Mouse (Mus musculus) urinary bladder, postnatal 10 days (tissue): Measurements from ENCODE around the gene Ifna4.
"Not testable (repeated sequence)": the region's sequence is repeated elsewhere in the genome, so short reads cannot be mapped to it uniquely, and the experiment has no call there.

Experiments used
- DNase-seq: peaks from one replicate; pipeline ENCODE4 v3.0.0; 2022; ENCODE audit warnings: low spot score

Gene Ifna4

DNA sequence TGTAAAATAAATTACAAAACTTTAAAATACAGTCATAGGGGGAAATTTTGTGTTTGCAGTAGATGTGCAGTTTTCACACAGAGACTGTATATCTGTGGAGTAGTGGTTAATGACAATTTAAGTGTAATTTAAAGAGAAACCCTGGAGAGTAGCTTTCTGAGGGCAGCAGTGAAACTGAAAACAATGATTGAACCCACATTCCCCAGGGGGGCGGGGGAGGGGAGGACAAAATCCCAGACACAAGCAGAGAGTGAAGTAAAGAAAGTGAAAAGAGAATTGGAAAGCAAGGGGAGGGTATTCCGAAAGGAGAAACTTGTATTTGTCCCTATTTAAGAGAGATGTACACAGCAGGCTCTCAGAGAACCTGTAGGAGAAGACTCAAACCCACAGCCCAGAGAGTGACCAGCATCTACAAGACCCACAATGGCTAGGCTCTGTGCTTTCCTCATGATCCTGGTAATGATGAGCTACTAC is at the start of gene Ifna4:
Gene Ifna4, plus strand, starts transcription at position 424 of the 474 bp plus-strand sequence.
- no peak for DNase-seq

DNA sequence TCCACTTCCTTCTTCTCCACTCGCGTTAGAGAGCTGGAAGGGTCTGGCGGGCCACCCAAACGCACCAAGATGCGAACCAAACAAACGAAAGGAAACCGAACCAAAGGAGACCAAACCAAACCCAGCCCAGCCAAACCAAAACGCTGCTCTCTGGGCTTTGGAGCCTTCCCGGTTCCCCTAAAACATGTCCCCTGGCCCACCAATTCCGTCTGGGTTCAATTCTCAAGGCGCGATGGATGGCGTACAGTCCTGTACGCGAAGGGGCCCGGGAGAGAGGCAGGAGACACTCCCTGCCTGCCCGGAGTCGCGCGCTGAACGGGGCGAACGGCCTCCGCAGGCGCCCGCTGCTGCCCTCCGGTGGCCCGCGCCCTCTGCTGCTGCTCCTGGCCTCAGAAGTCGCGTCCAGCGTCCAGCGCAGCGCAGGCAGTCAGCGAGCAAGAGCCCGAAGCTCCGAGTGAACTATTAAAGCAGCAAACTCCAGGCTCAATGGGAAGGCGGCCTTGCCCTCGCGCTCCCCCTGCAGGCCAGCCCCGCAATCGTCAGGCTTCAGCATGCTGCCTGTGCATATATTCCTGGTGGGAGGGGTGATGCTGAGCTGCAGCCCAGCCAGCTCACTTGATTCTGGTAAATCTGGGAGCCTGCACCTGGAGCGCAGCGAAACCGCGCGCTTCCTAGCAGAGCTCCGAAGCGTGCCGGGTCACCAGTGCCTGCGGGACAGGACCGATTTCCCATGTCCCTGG is 47.6 kb upstream of the Ifna4 start, which contains the start of gene Gm13275:
Gene Gm13275, plus strand, starts transcription at position 552 of the 740 bp plus-strand sequence.
- peak; percentile 40 for DNase-seq

DNA sequence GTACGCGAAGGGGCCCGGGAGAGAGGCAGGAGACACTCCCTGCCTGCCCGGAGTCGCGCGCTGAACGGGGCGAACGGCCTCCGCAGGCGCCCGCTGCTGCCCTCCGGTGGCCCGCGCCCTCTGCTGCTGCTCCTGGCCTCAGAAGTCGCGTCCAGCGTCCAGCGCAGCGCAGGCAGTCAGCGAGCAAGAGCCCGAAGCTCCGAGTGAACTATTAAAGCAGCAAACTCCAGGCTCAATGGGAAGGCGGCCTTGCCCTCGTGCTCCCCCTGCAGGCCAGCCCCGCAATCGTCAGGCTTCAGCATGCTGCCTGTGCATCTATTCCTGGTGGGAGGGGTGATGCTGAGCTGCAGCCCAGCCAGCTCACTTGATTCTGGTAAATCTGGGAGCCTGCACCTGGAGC is 44.6 kb upstream of the Ifna4 start, which contains the start of gene Gm13279:
Gene Gm13279, plus strand, starts transcription at position 301 of the 400 bp plus-strand sequence.
- DNase-seq = not testable (repeated sequence)

- not testable (repeated sequence) for DNase-seq
Observed at GRCm38 (mm10) chr4:88799365-88799764, 42.3 kb upstream of the Ifna4 start, which contains the start of gene Gm13285. TSS of gene Gm13285 (plus strand) at chr4:88799665.

DNA sequence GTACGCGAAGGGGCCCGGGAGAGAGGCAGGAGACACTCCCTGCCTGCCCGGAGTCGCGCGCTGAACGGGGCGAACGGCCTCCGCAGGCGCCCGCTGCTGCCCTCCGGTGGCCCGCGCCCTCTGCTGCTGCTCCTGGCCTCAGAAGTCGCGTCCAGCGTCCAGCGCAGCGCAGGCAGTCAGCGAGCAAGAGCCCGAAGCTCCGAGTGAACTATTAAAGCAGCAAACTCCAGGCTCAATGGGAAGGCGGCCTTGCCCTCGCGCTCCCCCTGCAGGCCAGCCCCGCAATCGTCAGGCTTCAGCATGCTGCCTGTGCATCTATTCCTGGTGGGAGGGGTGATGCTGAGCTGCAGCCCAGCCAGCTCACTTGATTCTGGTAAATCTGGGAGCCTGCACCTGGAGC is 38.7 kb upstream of the Ifna4 start, which contains the start of gene Gm13287:
Gene Gm13287, plus strand, starts transcription at position 301 of the 400 bp plus-strand sequence.
- not testable (repeated sequence) for DNase-seq

DNA sequence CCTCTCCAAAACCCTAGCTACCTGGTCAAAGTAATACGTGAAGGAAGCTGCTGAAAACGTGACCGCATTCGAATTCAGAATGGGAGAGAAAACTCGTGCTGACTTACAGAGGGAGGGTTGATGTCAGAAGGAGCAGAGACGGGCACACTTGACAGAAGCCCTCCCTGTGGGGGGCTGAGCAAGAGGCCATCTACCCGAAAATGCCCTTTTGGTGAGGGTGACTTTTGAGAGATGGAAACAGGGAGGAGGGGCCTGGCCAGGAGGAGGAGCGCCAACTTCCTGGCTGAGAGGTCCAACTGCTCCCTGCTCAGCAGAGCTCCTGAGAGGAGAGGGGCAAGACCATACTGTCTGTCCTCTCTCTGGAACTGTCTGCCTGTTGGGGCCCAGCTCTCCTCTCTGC is 36.4 kb upstream of the Ifna4 start, which contains the start of gene Gm13288:
Gene Gm13288, plus strand, starts transcription at position 301 of the 400 bp plus-strand sequence.
- DNase-seq = not testable (repeated sequence)

DNA sequence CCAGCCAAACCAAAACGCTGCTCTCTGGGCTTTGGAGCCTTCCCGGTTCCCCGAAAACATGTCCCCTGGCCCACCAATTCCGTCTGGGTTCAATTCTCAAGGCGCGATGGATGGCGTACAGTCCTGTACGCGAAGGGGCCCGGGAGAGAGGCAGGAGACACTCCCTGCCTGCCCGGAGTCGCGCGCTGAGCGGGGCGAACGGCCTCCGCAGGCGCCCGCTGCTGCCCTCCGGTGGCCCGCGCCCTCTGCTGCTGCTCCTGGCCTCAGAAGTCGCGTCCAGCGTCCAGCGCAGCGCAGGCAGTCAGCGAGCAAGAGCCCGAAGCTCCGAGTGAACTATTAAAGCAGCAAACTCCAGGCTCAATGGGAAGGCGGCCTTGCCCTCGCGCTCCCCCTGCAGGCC is 35.9 kb upstream of the Ifna4 start:
- not testable (repeated sequence) for DNase-seq

GRCm38 (mm10) chr4:88815928-88816327 is 25.7 kb upstream of the Ifna4 start, which contains the start of gene Ifna7:
TSS of gene Ifna7 (plus strand) at chr4:88816228.
- no peak for DNase-seq

GRCm38 (mm10) chr4:88819659-88820058 is 22.0 kb upstream of the Ifna4 start, which contains the start of gene Ifna11:
TSS of gene Ifna11 (plus strand) at chr4:88819959.
- DNase-seq = no peak

DNA sequence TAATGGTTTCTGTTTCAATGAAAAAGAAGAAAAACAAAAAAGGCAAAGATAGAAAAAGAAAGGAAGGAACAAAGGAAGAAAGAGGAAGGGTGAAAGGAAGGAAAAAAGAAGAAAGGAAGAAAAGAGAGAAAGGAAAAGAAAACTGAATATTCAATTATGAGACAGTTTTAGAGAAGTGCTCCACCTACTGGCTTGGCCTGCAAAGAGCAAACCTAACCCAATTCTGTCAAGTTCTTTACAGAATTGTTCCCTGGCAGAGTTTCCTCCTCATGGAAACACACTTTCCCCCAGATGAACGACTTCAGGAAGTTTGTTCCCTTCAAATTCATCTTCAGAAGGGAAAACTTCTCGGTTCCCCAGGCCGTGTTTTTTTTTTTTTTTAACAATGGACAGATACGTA is 18.7 kb upstream of the Ifna4 start:
- DNase-seq = no peak

GRCm38 (mm10) chr4:88827116-88827515 is 14.5 kb upstream of the Ifna4 start, which contains the start of gene Ifna6:
TSS of gene Ifna6 (plus strand) at chr4:88827416.
- not testable (repeated sequence) for DNase-seq

- no peak for DNase-seq
Observed at GRCm38 (mm10) chr4:88830523-88830922, 11.1 kb upstream of the Ifna4 start.

DNA sequence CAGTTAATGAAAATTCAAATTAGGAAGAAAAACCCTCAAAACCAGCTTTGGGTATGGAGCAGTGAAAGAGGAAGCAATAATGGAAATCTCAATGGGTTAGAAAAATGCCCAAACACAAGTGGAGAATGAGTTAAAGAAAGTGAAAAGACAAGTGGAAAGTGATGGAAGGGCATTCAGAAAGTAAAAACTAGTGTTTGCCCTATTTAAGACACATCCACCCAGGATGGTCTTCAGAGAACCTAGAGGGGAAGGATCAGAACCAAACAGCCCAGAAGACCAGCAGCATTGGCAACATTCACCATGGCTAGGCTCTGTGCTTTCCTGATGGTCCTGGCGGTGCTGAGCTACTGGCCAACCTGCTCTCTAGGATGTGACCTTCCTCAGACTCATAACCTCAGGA is 6.4 kb upstream of the Ifna4 start, which contains the start of gene Ifna5:
Gene Ifna5, plus strand, starts transcription at position 301 of the 400 bp plus-strand sequence.
- not testable (repeated sequence) for DNase-seq

DNA sequence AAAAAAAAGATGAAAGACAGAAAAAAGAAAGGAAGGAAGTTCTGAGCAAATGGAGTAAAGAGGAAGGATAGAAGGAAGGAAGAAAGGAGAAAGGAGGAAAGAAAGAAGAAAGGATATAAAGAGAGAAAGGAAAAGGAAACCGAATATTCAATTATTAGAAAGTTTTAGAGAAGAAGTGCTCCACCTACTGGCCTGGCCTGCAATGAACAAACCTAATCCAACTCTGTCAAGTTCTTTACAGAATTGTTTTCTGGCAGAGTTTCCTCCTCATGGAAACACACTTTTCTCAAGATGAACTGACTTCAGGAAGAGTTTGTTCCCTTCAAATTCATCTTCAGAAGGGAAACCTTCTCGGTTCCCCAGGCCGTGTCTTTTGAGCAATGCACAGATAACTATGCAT is 2.8 kb upstream of the Ifna4 start:
- no peak for DNase-seq

GRCm38 (mm10) chr4:88840058-88840457 is 1.6 kb upstream of the Ifna4 start:
- no peak for DNase-seq

DNA sequence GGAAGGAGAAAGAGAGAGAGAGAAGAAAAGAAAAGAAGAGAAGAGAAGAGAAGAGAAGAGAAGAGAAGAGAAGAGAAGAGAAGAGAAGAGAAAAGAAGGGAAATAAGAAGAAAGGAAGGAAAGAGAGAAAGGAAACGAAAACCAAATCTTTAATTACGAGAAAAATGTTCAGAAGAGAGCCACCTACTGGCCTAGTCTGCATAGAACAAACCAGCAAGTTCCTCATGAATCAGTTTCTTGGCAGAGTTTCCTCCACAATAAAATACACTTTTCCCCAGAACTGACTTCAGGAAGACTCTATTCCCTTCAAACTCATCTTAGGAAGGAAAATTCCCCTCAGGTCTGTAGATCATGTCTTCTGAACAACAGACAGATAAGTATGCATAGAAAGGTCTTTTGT is 3.7 kb downstream of the Ifna4 start:
- DNase-seq = no peak

- DNase-seq = no peak
Observed at GRCm38 (mm10) chr4:88849698-88850097, 8.0 kb downstream of the Ifna4 start, which contains the start of gene Ifna1. TSS of gene Ifna1 (plus strand) at chr4:88850087.

DNA sequence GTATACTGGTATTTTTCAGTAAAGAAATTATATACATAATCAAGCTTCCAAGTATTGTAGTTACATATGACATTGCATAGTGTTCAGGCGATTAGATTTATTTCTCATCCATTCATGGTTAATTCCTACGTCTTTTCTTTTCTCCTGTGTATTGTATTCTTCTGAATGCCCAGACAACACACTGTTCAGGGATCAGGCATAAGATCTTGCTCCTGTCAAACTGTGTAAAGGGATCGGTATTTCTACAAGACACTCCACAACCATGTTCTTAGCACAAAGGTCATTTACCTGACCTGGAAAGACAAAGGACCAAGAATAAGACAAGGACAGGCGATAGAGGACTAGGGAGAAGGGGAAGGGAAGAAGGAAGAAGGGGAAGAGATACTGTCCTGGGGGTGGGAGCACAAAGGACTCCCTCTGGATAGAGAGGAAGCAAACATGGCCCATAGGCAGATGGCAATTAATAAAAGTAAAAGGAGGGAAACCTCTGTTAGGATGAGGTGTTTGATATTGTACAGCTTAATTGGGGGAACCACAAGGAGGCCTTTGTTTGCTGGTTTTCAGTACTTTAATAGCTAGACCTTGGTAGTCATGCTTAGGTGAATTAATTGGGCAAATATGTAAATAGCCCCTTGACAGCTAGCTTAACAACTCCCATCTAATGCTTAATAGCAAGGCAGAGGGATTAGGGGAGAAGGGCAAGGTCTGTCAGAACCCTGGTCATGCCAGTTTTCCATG is 9.5 kb downstream of the Ifna4 start:
- DNase-seq = no peak

- no peak for DNase-seq
Observed at GRCm38 (mm10) chr4:88859214-88859613, 17.6 kb downstream of the Ifna4 start.

DNA sequence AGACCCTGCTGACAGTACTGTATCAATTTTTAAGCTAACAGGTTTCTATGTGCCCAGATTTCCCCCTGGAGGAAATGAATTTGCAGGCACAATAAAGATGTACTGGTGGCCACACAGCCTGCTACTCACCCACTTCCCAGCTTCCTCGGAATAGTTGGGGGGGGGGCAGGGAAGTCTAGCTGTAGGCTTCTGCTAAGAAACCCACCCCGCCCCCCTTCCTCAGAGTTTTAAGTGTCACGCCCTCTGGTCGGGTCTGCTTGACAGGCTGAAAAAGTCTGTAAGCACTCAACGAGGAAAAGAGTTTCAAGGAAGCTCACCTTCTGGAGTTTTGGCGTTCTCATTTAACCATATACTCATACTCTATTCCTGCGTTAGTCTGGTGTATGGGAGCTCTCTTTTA is 21.6 kb downstream of the Ifna4 start:
- DNase-seq = no peak

DNA sequence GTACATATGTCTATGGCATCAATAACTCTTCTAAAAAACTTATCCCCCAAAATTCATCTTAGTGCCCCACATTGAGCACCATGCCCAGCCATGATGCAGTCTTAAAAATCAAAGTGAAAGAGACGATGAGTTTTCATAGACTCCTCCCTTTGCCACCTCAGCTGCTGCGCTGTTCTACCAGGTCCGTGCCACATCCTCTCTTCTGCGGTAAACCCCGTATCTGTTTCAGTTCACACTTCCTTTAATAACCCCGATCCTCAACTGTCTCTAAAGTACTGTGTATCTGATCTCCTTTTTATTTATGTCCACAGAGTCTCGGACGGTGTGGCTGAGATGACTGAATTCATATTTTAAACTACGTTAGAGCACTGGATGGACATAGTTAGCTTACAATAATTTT is 22.9 kb downstream of the Ifna4 start:
- no peak for DNase-seq

DNA sequence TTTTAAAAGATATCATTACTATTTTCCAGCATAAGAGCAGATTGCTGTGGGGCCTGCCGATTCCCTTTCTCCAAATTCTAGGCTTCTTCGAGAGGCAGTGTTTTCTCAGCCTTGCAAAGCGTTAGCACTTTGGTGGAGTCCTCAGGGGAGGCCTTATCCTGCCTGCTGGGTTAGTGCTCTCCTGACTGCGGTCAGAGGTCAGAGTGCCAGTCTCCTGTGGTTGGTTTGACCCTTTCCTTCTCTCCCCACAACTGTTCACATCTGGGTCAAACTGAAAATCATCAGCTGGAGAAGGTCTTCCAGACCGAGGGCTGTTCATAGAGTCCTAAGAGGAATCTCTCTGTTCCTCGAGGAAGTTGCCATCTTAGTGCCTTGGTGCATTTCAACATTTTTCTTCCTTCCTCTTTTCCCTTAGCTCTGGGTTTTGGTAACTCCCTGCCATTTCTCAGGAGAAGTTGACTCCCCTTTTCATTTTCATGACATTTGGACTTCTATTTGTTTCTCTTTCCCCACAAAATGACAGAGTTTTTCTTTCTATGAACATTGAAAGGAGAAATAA is 23.4 kb downstream of the Ifna4 start:
- no peak for DNase-seq
